Mouse (Mus musculus): ENCODE measurements around the gene Trim67. TPM values are rescaled to one million over a fixed set of nuclear protein-coding genes. Genes with fewer than 3 reads are reported as not detected.

Gene Trim67
- polyA plus RNA-seq, 1 experiment from 2014 or later: 0.23 TPM

- WGBS: 34% methylated on average over 6 of the region's 6 CpGs
- H3K4me1 ChIP-seq (replicated peaks; ENCODE audit: control insufficient read depth, insufficient read depth): no peaks in the 10 kb centered on the region
- no peaks in the 10 kb centered on the region for H3K36me3 ChIP-seq (ENCODE audit: control insufficient read depth, insufficient read depth, low read length)
- no peaks in the 10 kb centered on the region for H3K27me3 ChIP-seq (ENCODE audit: control insufficient read depth, insufficient read depth, low read length)
- H3K27ac ChIP-seq (replicated peaks): no peak overlapping the region
- no peaks in the 10 kb centered on the region for H3K9me3 ChIP-seq (ENCODE audit: control insufficient read depth, low read length)
- DNase-seq (ENCODE audit: low spot score) (no peak), ATAC-seq (ENCODE audit: low FRiP score, low TSS enrichment) (no peak)
- TF ChIP-seq EP300 (optimal IDR thresholded peaks at IDR 0.05) (no peak), CTCF (IDR thresholded peaks at IDR 0.05; ENCODE audit: low read depth) (no peak)
- H3K9ac ChIP-seq (ENCODE audit: low read length): no peak overlapping the region
- H3K4me2 ChIP-seq (replicated peaks; ENCODE audit: low read depth): no peak overlapping the region
- H3K4me3 ChIP-seq (ENCODE audit: low read depth, low read length): no peak overlapping the region
Measured at GRCm38 (mm10) chr8:124819612-124820115, 26.8 kb downstream of the Trim67 start.

- Histone ChIP-seq H3K9ac (ENCODE audit: low read length) (no peak overlapping the region), H3K4me3 (ENCODE audit: low read depth, low read length) (no peak overlapping the region), H3K27me3 (ENCODE audit: control insufficient read depth, insufficient read depth, low read length) (no peaks in the 10 kb centered on the region), H3K9me3 (ENCODE audit: control insufficient read depth, low read length) (no peaks in the 10 kb centered on the region), H3K27ac (replicated peaks) (no peak overlapping the region), H3K4me1 (replicated peaks; ENCODE audit: control insufficient read depth, insufficient read depth) (no peaks in the 10 kb centered on the region), H3K4me2 (replicated peaks; ENCODE audit: low read depth) (no peak overlapping the region), H3K36me3 (ENCODE audit: control insufficient read depth, insufficient read depth, low read length) (no peaks in the 10 kb centered on the region)
- no peak for DNase-seq (ENCODE audit: low spot score)
- ATAC-seq (ENCODE audit: low FRiP score, low TSS enrichment): no peak
- 20% methylated on average over 11 of the region's 11 CpGs for WGBS
- TF ChIP-seq EP300 (optimal IDR thresholded peaks at IDR 0.05) (no peak), CTCF (IDR thresholded peaks at IDR 0.05; ENCODE audit: low read depth) (no peak)
Measured at GRCm38 (mm10) chr8:124820125-124820524, 27.2 kb downstream of the Trim67 start.

- 79% methylated on average over 6 of the region's 6 CpGs for WGBS
- H3K9me3 ChIP-seq (ENCODE audit: control insufficient read depth, low read length): no peaks in the 10 kb centered on the region
- no peaks in the 10 kb centered on the region for H3K4me1 ChIP-seq (replicated peaks; ENCODE audit: control insufficient read depth, insufficient read depth)
- H3K27me3 ChIP-seq (ENCODE audit: control insufficient read depth, insufficient read depth, low read length): no peaks in the 10 kb centered on the region
- H3K4me3 ChIP-seq (ENCODE audit: low read depth, low read length): no peak overlapping the region
- no peak overlapping the region for H3K9ac ChIP-seq (ENCODE audit: low read length)
- H3K27ac ChIP-seq (replicated peaks): no peak overlapping the region
- H3K4me2 ChIP-seq (replicated peaks; ENCODE audit: low read depth): no peak overlapping the region
- no peak for DNase-seq (ENCODE audit: low spot score)
- no peaks in the 10 kb centered on the region for H3K36me3 ChIP-seq (ENCODE audit: control insufficient read depth, insufficient read depth, low read length)
- ATAC-seq (ENCODE audit: low FRiP score, low TSS enrichment): no peak
- TF ChIP-seq CTCF (IDR thresholded peaks at IDR 0.05; ENCODE audit: low read depth): peak; percentile 43
- TF ChIP-seq EP300 (optimal IDR thresholded peaks at IDR 0.05): no peak
Measured at GRCm38 (mm10) chr8:124823497-124823896, 30.6 kb downstream of the Trim67 start.

- Histone ChIP-seq H3K27ac (replicated peaks) (no peak overlapping the region), H3K9ac (ENCODE audit: low read length) (no peak overlapping the region), H3K9me3 (ENCODE audit: control insufficient read depth, low read length) (no peaks in the 10 kb centered on the region), H3K4me1 (replicated peaks; ENCODE audit: control insufficient read depth, insufficient read depth) (no peaks in the 10 kb centered on the region), H3K36me3 (ENCODE audit: control insufficient read depth, insufficient read depth, low read length) (no peaks in the 10 kb centered on the region), H3K27me3 (ENCODE audit: control insufficient read depth, insufficient read depth, low read length) (no peaks in the 10 kb centered on the region), H3K4me2 (replicated peaks; ENCODE audit: low read depth) (no peak overlapping the region), H3K4me3 (ENCODE audit: low read depth, low read length) (no peak overlapping the region)
- ATAC-seq (ENCODE audit: low FRiP score, low TSS enrichment) (no peak), DNase-seq (ENCODE audit: low spot score) (no peak)
- TF ChIP-seq EP300 (optimal IDR thresholded peaks at IDR 0.05) (no peak), CTCF (IDR thresholded peaks at IDR 0.05; ENCODE audit: low read depth) (no peak)
- 29% methylated on average over 7 of the region's 7 CpGs for WGBS
Measured at GRCm38 (mm10) chr8:124826658-124827057, 33.8 kb downstream of the Trim67 start.

GRCm38 (mm10) chr8:124827387-124827786 is 34.5 kb downstream of the Trim67 start:
- H3K9me3 ChIP-seq (ENCODE audit: control insufficient read depth, low read length): no peaks in the 10 kb centered on the region
- 2% methylated on average over 5 of the region's 5 CpGs for WGBS
- H3K27ac ChIP-seq (replicated peaks): no peak overlapping the region
- no peak overlapping the region for H3K9ac ChIP-seq (ENCODE audit: low read length)
- H3K36me3 ChIP-seq (ENCODE audit: control insufficient read depth, insufficient read depth, low read length): no peaks in the 10 kb centered on the region
- H3K27me3 ChIP-seq (ENCODE audit: control insufficient read depth, insufficient read depth, low read length): no peaks in the 10 kb centered on the region
- no peak overlapping the region for H3K4me3 ChIP-seq (ENCODE audit: low read depth, low read length)
- H3K4me1 ChIP-seq (replicated peaks; ENCODE audit: control insufficient read depth, insufficient read depth): no peaks in the 10 kb centered on the region
- ATAC-seq (ENCODE audit: low FRiP score, low TSS enrichment): peak; percentile 36; the same call in 1 of the 2 replicates
- peak; percentile 60 for DNase-seq (ENCODE audit: low spot score)
- H3K4me2 ChIP-seq (replicated peaks; ENCODE audit: low read depth): no peak overlapping the region
- no peak for TF ChIP-seq EP300 (optimal IDR thresholded peaks at IDR 0.05)
- peak; percentile 88 for TF ChIP-seq CTCF (IDR thresholded peaks at IDR 0.05; ENCODE audit: low read depth)

- H3K36me3 ChIP-seq (ENCODE audit: control insufficient read depth, insufficient read depth, low read length): no peaks in the 10 kb centered on the region
- H3K4me3 ChIP-seq (ENCODE audit: low read depth, low read length): no peak overlapping the region
- H3K9me3 ChIP-seq (ENCODE audit: control insufficient read depth, low read length): no peaks in the 10 kb centered on the region
- WGBS: 82% methylated on average over 24 of the region's 24 CpGs
- H3K9ac ChIP-seq (ENCODE audit: low read length): no peak overlapping the region
- no peaks in the 10 kb centered on the region for H3K4me1 ChIP-seq (replicated peaks; ENCODE audit: control insufficient read depth, insufficient read depth)
- DNase-seq (ENCODE audit: low spot score): no peak
- no peak overlapping the region for H3K27ac ChIP-seq (replicated peaks)
- H3K4me2 ChIP-seq (replicated peaks; ENCODE audit: low read depth): no peak overlapping the region
- no peaks in the 10 kb centered on the region for H3K27me3 ChIP-seq (ENCODE audit: control insufficient read depth, insufficient read depth, low read length)
- no peak for TF ChIP-seq EP300 (optimal IDR thresholded peaks at IDR 0.05)
- TF ChIP-seq CTCF (IDR thresholded peaks at IDR 0.05; ENCODE audit: low read depth): no peak
- ATAC-seq (ENCODE audit: low FRiP score, low TSS enrichment): no peak
Measured at GRCm38 (mm10) chr8:124828561-124829240, 35.8 kb downstream of the Trim67 start.
